Mouse (Mus musculus): ENCODE results near the gene Adh4. TPM values are rescaled to one million over a fixed set of nuclear protein-coding genes. Genes with fewer than 3 reads are reported as not detected.
"Not testable (repeated sequence)": the region's sequence is repeated elsewhere in the genome, so short reads cannot be mapped to it uniquely, and the experiment has no call there.

The Adh4 gene
- total RNA-seq (2021): not detected
- long read RNA-seq, experiment 1: 0 reads
- long read RNA-seq, experiment 2: 0 reads

- Histone ChIP-seq H3K27ac (no peak within 1 kb of the TSS), H3K4me3 (no peak within 1 kb of the TSS)
- no peak for DNase-seq (ENCODE audit: extremely low spot score in 1 of 2, low spot score in 2 of 2)
- no peak for TF ChIP-seq CTCF (IDR thresholded peaks at IDR 0.05)
- intact Hi-C loops (cut with DNase I): no loop called here
Observed at GRCm38 (mm10) chr3:138415121-138415690, at the start of gene Adh4. Gene Adh4, plus strand, starts transcription at chr3:138415466.

DNA sequence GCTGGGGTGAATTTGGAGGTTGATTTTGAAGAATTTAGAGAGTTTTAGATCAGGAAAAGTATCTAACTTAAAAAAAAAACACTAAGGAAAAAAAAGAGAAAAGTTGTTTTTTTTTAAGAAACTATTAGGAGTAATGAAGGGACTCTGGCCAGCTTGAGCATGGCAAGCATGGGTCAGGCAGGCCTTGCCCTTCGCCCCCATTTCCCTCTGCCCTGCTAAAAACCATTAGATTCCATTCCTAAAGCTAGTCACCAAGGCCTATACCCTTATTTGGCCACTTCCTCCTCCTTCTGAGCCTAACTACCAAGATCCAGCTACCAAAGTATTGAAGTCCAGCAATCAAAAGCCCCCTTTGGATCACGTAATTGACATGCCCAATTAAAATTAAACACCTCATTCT, 49.1 kb upstream of the Adh4 start:
- intact Hi-C loops (cut with DNase I): no loop called here
- no peak for DNase-seq (ENCODE audit: extremely low spot score in 1 of 2, low spot score in 2 of 2)
- Histone ChIP-seq H3K4me3 (no peak overlapping the region), H3K27ac (no peak overlapping the region)
- no peak for TF ChIP-seq CTCF (IDR thresholded peaks at IDR 0.05)

DNA sequence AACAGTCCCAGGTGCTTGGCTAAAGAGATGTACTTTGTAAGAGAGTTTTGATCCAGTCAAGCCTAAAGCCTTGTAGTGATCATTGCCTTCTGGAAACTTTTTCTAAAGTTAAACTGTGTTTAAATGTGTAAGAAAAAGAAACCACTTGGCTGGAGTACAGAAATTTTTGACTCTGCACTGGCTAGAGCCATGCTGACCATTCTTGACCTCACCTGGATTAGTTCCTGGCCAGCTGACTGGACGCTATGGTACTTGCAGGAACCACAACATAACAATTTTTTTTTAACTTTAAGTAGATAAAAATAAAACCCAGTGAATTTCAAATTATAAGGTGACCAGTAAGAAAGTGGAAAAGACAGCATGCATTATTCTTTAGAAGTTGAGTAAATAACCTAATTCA, 45.7 kb upstream of the Adh4 start:
- intact Hi-C loops (cut with DNase I): no loop called here
- TF ChIP-seq CTCF (IDR thresholded peaks at IDR 0.05): no peak

GRCm38 (mm10) chr3:138370289-138370688, 45.0 kb upstream of the Adh4 start:
- DNase-seq (ENCODE audit: extremely low spot score in 1 of 2, low spot score in 2 of 2); H3K4me3 ChIP-seq; intact Hi-C loops (cut with DNase I); H3K27ac ChIP-seq: not testable (repeated sequence)

More for the DNA sequence above, 45.7 kb upstream of the Adh4 start:
- Histone ChIP-seq H3K27ac (no peak overlapping the region), H3K4me3 (no peak overlapping the region)
- no peak for DNase-seq (ENCODE audit: extremely low spot score in 1 of 2, low spot score in 2 of 2)

DNA sequence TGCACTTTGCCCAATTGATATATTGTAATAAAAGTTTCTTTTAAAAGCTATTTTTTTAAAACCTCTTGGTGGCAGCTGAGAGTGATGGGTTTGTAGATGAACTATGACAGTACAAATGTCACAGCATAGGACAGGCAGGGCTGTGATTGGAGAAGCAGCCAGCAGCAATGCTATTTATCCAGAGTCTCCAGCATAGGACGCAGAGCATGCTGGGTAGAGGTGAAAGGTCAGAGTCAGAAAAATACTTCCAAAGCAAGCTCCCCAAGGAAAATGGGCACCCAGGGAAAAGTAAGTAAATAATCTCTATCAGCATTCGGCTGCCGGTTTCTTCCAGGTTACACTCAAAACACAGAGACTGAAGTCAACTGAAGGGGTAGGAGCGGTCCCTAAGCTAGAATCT, 41.3 kb upstream of the Adh4 start:
- intact Hi-C loops (cut with DNase I): no loop called here
- H3K27ac ChIP-seq: no peak overlapping the region
- DNase-seq (ENCODE audit: extremely low spot score in 1 of 2, low spot score in 2 of 2): no peak

GRCm38 (mm10) chr3:138375148-138375547, 40.1 kb upstream of the Adh4 start:
- intact Hi-C loops (cut with DNase I): no loop called here
- no peak overlapping the region for H3K27ac ChIP-seq
- DNase-seq (ENCODE audit: extremely low spot score in 1 of 2, low spot score in 2 of 2): no peak
- TF ChIP-seq CTCF (IDR thresholded peaks at IDR 0.05): no peak
- no peak overlapping the region for H3K4me3 ChIP-seq

More for the DNA sequence above, 41.3 kb upstream of the Adh4 start:
- H3K4me3 ChIP-seq: no peak overlapping the region
- no peak for TF ChIP-seq CTCF (IDR thresholded peaks at IDR 0.05)

DNA sequence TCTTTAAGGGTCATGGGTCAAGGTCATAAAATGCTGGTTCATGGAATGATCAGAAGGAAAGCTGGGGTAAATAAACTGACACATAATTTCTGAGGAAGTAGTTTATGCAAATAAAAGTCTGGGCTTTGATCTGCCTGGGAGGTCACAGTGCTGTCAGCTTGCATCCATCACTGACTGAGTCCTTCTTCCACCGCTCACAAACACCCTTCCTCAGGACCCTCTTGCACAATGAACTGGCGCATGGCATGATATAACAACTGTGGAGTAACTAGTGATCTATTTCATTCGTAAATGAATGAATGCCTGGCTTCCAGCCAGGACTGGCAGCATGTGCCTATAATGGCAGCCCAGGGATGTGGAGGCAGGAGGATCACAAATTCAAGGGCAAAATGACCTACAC, 34.1 kb upstream of the Adh4 start:
- no peak for TF ChIP-seq CTCF (IDR thresholded peaks at IDR 0.05)
- intact Hi-C loops (cut with DNase I): no loop called here
- H3K27ac ChIP-seq: no peak overlapping the region
- H3K4me3 ChIP-seq: no peak overlapping the region
- DNase-seq (ENCODE audit: extremely low spot score in 1 of 2, low spot score in 2 of 2): no peak

DNA sequence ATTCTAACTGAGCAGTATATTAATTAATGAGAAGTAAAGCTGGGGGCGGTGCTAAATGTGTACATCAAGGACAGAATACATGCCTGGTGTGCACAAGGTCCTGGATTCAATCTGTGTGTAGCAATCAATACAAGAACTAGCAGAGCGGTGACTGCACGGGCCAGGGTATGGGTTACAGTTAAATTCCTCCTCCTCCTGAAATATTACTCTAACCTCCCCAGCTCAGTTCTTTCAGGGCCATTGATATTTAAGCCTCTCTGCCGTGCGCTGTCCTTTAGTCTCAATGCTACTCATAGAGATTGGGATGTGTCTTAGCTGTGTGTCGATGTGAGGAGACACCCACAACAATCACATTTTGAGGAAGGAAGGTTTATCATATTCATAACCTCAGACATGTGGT, 28.1 kb upstream of the Adh4 start:
- TF ChIP-seq CTCF (IDR thresholded peaks at IDR 0.05): no peak
- no peak overlapping the region for H3K27ac ChIP-seq
- intact Hi-C loops (cut with DNase I): no loop called here
- no peak overlapping the region for H3K4me3 ChIP-seq
- DNase-seq (ENCODE audit: extremely low spot score in 1 of 2, low spot score in 2 of 2): no peak

DNA sequence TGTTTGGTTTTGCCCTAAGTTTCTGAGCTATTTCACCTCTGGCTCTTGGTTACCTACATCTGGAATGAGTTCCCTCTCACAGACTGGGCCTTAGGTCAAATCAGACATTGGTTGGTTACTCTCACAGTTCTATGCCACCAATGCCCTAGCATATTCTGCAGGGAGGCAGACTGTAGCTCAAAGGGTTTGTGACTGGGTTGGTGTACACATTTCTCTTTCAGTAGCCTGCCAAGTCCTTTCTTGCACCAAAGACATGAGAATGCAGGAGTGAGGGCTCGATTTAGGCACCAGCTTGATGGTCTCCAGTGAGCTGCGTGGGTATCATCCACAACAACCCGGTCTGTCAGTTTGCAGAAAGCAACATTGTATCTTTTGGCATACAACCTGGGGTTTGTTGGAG, 10.4 kb upstream of the Adh4 start:
- no peak for TF ChIP-seq CTCF (IDR thresholded peaks at IDR 0.05)
- Histone ChIP-seq H3K4me3 (no peak overlapping the region), H3K27ac (no peak overlapping the region)
- intact Hi-C loops (cut with DNase I): loop anchor here (1.0 to 2.0 kb wide), 2 partner anchors 182 to 207 kb away; no protein-coding TSS in a partner anchor
- DNase-seq (ENCODE audit: extremely low spot score in 1 of 2, low spot score in 2 of 2): no peak

GRCm38 (mm10) chr3:138405341-138405740, 9.9 kb upstream of the Adh4 start:
- intact Hi-C loops (cut with DNase I): loop anchor here (1.0 to 2.0 kb wide), 2 partner anchors 183 to 207 kb away; no protein-coding TSS in a partner anchor

DNA sequence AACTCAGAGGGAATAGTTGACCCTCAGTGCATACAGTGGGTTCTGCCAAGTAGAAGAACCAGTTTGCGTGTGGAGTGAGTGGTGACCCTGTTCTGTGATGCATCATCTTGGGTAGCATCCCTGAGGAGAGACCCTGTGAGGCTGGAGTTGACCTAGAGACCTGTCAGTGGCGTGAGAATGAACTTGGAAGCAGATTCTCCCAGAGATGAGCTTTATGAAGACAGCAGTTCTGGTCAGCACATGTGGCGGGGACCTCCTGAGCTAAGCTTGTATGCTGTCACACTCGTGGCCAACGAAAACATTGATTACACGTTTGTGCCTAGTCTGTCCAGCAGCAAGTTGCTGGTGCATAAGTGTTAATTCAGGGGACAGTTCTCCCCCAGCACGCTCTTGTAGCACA, 9.4 kb upstream of the Adh4 start:
- intact Hi-C loops (cut with DNase I): loop anchor here (1.0 to 2.0 kb wide), 2 partner anchors 183 to 208 kb away; no protein-coding TSS in a partner anchor
- no peak for TF ChIP-seq CTCF (IDR thresholded peaks at IDR 0.05)
- H3K27ac ChIP-seq: no peak overlapping the region
- no peak for DNase-seq (ENCODE audit: extremely low spot score in 1 of 2, low spot score in 2 of 2)
- H3K4me3 ChIP-seq: no peak overlapping the region

More at GRCm38 (mm10) chr3:138405341-138405740, 9.9 kb upstream of the Adh4 start:
- peak; percentile 60 for TF ChIP-seq CTCF (IDR thresholded peaks at IDR 0.05)
- Histone ChIP-seq H3K4me3 (no peak overlapping the region), H3K27ac (no peak overlapping the region)
- peak; percentile 32 to 50 for DNase-seq (ENCODE audit: extremely low spot score in 1 of 2, low spot score in 2 of 2)

DNA sequence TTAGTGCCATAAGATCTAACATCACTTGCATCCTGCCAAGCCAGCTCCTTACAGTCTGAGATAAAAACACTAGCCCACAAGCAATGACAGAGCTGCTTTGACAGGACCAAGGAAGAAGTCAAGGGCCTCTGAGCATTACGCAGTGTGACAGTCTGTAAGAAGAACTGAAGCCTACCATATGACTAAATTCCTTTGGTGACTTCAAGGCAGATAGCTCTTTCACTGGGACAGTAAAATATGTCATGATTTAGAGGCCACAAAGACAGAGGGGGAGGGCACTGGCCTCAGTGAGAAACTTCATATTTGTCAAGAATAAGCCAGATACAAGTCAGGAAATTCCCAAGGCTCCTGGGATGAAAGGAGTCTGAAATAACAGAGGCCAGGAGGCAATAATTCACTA, 7.3 kb upstream of the Adh4 start:
- intact Hi-C loops (cut with DNase I): no loop called here
- no peak for DNase-seq (ENCODE audit: extremely low spot score in 1 of 2, low spot score in 2 of 2)
- Histone ChIP-seq H3K4me3 (no peak overlapping the region), H3K27ac (no peak overlapping the region)
- no peak for TF ChIP-seq CTCF (IDR thresholded peaks at IDR 0.05)

DNA sequence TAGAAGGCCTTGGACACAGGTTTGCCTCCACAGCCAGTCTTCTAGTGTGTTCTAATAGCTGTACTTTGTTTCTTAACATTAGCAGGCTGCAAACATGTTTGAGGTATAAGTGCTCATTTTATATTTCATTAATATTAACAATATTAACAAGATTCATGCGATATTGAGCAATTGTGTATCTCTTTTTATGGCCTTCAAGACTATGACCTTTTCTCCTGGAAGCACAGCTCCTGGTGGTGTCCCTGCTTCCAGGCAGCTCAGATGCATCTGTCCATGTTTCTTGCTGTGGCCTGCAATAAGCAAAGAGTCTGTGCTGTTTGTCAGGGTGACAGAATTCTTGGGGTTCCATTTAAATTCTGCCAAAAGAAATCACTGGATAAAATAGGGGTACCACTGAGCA, 5.7 kb upstream of the Adh4 start:
- no peak for DNase-seq (ENCODE audit: extremely low spot score in 1 of 2, low spot score in 2 of 2)
- no peak for TF ChIP-seq CTCF (IDR thresholded peaks at IDR 0.05)
- intact Hi-C loops (cut with DNase I): no loop called here
- no peak overlapping the region for H3K4me3 ChIP-seq
- no peak overlapping the region for H3K27ac ChIP-seq
